Mouse (Mus musculus): ENCODE data around the gene Cntnap3.

DNA sequence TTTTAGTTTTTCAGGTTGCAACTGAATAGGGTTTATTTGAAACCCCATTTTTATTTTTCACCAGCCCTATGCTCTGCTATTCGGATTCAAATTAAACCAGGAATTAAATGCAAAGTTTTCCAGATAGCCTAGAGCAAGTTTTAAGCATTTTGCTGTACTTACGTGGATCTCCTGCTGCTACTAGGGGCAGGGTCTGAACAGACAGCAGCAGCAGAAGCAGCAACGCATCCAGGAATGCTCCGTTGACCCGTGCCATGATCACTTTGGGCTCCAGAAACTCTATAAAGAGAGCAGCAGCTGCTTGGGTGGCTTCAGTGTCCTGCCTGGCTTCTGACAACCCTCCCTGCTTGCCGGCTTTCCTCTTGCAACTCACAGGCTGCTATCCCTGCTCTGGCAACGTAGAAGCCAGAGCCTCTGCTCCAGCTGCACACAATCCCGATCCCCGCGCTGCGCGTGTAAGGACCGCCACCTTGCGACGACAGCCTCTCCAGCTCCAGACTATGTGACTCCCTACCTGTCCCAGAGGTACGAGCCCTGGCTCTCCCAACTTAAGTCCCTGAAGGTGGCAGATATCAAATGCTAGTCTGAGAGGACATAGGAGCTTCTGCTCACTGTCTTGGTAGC is at the start of gene Cntnap3:
- TF ChIP-seq CTCF (IDR thresholded peaks at IDR 0.05; ENCODE audit: extremely low read depth, insufficient read length, insufficient replicate concordance, low read depth, low read length) (no peak), POLR2A (IDR thresholded peaks at IDR 0.05; ENCODE audit: low read depth, low read length) (no peak)
